Mouse (Mus musculus) lung, embryonic 15.5 days (tissue): Measurements from ENCODE around the gene Rsg1. TPM values are rescaled to one million over a fixed set of nuclear protein-coding genes. Genes with fewer than 3 reads are reported as not detected.

Experiments used
- ATAC-seq: fragments of 200-750 bp; cut with Nextera tagmentation; 2 replicates; pipeline ENCODE4 v1.8.0; 2017; ENCODE audit warnings: moderate number of reproducible peaks, borderline replicate concordance; ENCODE audit not compliant: low FRiP score, low TSS enrichment; ENCODE audit errors: extremely low read depth
- H3K27ac ChIP-seq: fragments of 300-500 bp; sonication (generic); 2 replicates; pipeline ENCODE4 v1.5.1; 2015; ENCODE audit warnings: moderate library complexity, mild to moderate bottlenecking, inconsistent platforms
- H3K27me3 ChIP-seq: fragments of 300-500 bp; sonication (generic); 2 replicates; pipeline ENCODE4 v1.6.1; 2015; ENCODE audit warnings: inconsistent platforms
- H3K36me3 ChIP-seq: fragments of 300-500 bp; sonication (generic); 2 replicates; pipeline ENCODE4 v1.6.1; 2015; ENCODE audit warnings: inconsistent platforms
- H3K4me1 ChIP-seq: fragments of 300-500 bp; sonication (generic); 2 replicates; pipeline ENCODE4 v1.6.1; 2015; ENCODE audit warnings: inconsistent platforms
- H3K4me2 ChIP-seq: fragments of 300-500 bp; sonication (generic); 2 replicates; pipeline ENCODE4 v1.6.1; 2015; ENCODE audit warnings: inconsistent platforms, mild to moderate bottlenecking, moderate library complexity
- H3K4me3 ChIP-seq: fragments of 300-500 bp; sonication (generic); 2 replicates; pipeline ENCODE4 v1.5.1; 2015; ENCODE audit warnings: mild to moderate bottlenecking, inconsistent platforms
- H3K9ac ChIP-seq: fragments of 300-500 bp; sonication (generic); 2 replicates; pipeline ENCODE4 v1.6.1; 2015; ENCODE audit warnings: inconsistent platforms
- H3K9me3 ChIP-seq: fragments of 300-500 bp; sonication (generic); 2 replicates; pipeline ENCODE4 v1.6.1; 2016; ENCODE audit warnings: inconsistent platforms
- WGBS: fragments of 180-500 bp; shearing (Covaris S2); methylation state at CpG from one replicate; pipeline ENCODE4 v1.1.7; 2015; 5-methylcytosine and 5-hydroxymethylcytosine counted together
- polyA plus RNA-seq: library from polyadenylated mRNA; unstranded; fragments of >200 nt; fragmentation: Nextera tagmentation; extraction: Ambion mirVana; gene quantifications from 2 replicates; pipeline ENCODE4 v1.2.1, GENCODE M21; 2015

Rsg1 gene
- polyA plus RNA-seq: 5.9 and 6.0 TPM in 2 replicates

GRCm38 (mm10) chr4:141213770-141214336 lies at the start of gene Rsg1:
Gene Rsg1, plus strand, starts transcription at chr4:141213956.
- WGBS: 0% methylated on average over 24 of the region's 24 CpGs
- peak; percentile 66 for ATAC-seq
- H3K27ac ChIP-seq: peak within 1 kb of the TSS; percentile 70

GRCm38 (mm10) chr4:141165744-141166292 lies 47.9 kb upstream of the Rsg1 start:
- H3K27me3 ChIP-seq: no peaks in the 10 kb centered on the region
- H3K4me3 ChIP-seq: no peak overlapping the region
- no peak overlapping the region for H3K27ac ChIP-seq
- ATAC-seq: no peak
- no peak overlapping the region for H3K9ac ChIP-seq
- WGBS: 64% methylated on average over 8 of the region's 8 CpGs
- H3K4me2 ChIP-seq: no peak overlapping the region
- H3K9me3 ChIP-seq: no peaks in the 10 kb centered on the region
- H3K4me1 ChIP-seq: no peaks in the 10 kb centered on the region
- peaks cover 25% of the 10 kb centered on the region for H3K36me3 ChIP-seq

More at GRCm38 (mm10) chr4:141213770-141214336, at the start of gene Rsg1:
- Histone ChIP-seq H3K4me3 (peak within 1 kb of the TSS; percentile 57), H3K4me2 (peak within 1 kb of the TSS; percentile 91), H3K9ac (peak within 1 kb of the TSS; percentile 55), H3K4me1 (peaks cover 13% of the 10 kb centered on the region), H3K36me3 (no peaks in the 10 kb centered on the region), H3K9me3 (no peaks in the 10 kb centered on the region), H3K27me3 (no peaks in the 10 kb centered on the region)

GRCm38 (mm10) chr4:141167156-141167555 lies 46.6 kb upstream of the Rsg1 start:
- Histone ChIP-seq H3K4me2 (no peak overlapping the region), H3K9ac (no peak overlapping the region), H3K27me3 (no peaks in the 10 kb centered on the region), H3K27ac (no peak overlapping the region), H3K4me3 (no peak overlapping the region), H3K9me3 (no peaks in the 10 kb centered on the region), H3K4me1 (no peaks in the 10 kb centered on the region), H3K36me3 (peaks cover 38% of the 10 kb centered on the region)
- no peak; the same call in 1 of the 2 replicates for ATAC-seq
- 97% methylated on average over 3 of the region's 3 CpGs for WGBS

GRCm38 (mm10) chr4:141172121-141172520 lies 41.6 kb upstream of the Rsg1 start:
- H3K9me3 ChIP-seq: no peaks in the 10 kb centered on the region
- ATAC-seq: no peak
- no peak overlapping the region for H3K4me2 ChIP-seq
- H3K4me1 ChIP-seq: 0 out of 2 replicates have a peak, but pooled peaks cover 5% of the 10 kb centered on the region
- H3K27ac ChIP-seq: no peak overlapping the region
- H3K9ac ChIP-seq: no peak overlapping the region
- no peak overlapping the region for H3K4me3 ChIP-seq
- H3K27me3 ChIP-seq: no peaks in the 10 kb centered on the region
- WGBS: 92% methylated on average over 8 of the region's 8 CpGs
- H3K36me3 ChIP-seq: peaks cover 54% of the 10 kb centered on the region

GRCm38 (mm10) chr4:141175783-141176182 lies 38.0 kb upstream of the Rsg1 start:
- Histone ChIP-seq H3K4me2 (no peak overlapping the region), H3K27me3 (no peaks in the 10 kb centered on the region), H3K4me3 (no peak overlapping the region), H3K9ac (no peak overlapping the region), H3K9me3 (no peaks in the 10 kb centered on the region), H3K36me3 (peaks cover 36% of the 10 kb centered on the region), H3K27ac (no peak overlapping the region), H3K4me1 (0 out of 2 replicates have a peak, but pooled peaks cover 5% of the 10 kb centered on the region)
- ATAC-seq: no peak
- 76% methylated on average over 5 of the region's 5 CpGs for WGBS

- no peak for ATAC-seq
- WGBS: 70% methylated on average over 10 of the region's 10 CpGs
Measured at GRCm38 (mm10) chr4:141176328-141176838, 37.4 kb upstream of the Rsg1 start.

GRCm38 (mm10) chr4:141178500-141178899 lies 35.3 kb upstream of the Rsg1 start:
- no peak overlapping the region for H3K4me2 ChIP-seq
- no peak for ATAC-seq
- H3K9me3 ChIP-seq: no peaks in the 10 kb centered on the region
- no peak overlapping the region for H3K9ac ChIP-seq
- H3K27me3 ChIP-seq: no peaks in the 10 kb centered on the region
- H3K4me1 ChIP-seq: 0 out of 2 replicates have a peak, but pooled peaks cover 5% of the 10 kb centered on the region
- no peak overlapping the region for H3K27ac ChIP-seq
- WGBS: 83% methylated on average over 4 of the region's 4 CpGs
- peaks cover 33% of the 10 kb centered on the region; the same call in 1 of the 2 replicates for H3K36me3 ChIP-seq
- no peak overlapping the region for H3K4me3 ChIP-seq

More at GRCm38 (mm10) chr4:141176328-141176838, 37.4 kb upstream of the Rsg1 start:
- Histone ChIP-seq H3K27ac (no peak overlapping the region), H3K4me1 (0 out of 2 replicates have a peak, but pooled peaks cover 5% of the 10 kb centered on the region), H3K9ac (no peak overlapping the region), H3K4me3 (no peak overlapping the region), H3K27me3 (no peaks in the 10 kb centered on the region), H3K9me3 (no peaks in the 10 kb centered on the region), H3K36me3 (peaks cover 36% of the 10 kb centered on the region), H3K4me2 (no peak overlapping the region)

- peaks cover 34% of the 10 kb centered on the region; the same call in 1 of the 2 replicates for H3K36me3 ChIP-seq
- no peaks in the 10 kb centered on the region for H3K9me3 ChIP-seq
- H3K4me2 ChIP-seq: no peak overlapping the region
- H3K9ac ChIP-seq: no peak overlapping the region
- H3K27ac ChIP-seq: no peak overlapping the region
- H3K27me3 ChIP-seq: no peaks in the 10 kb centered on the region
- ATAC-seq: no peak
- 0 out of 2 replicates have a peak, but pooled peaks cover 5% of the 10 kb centered on the region for H3K4me1 ChIP-seq
- 86% methylated on average over 8 of the region's 8 CpGs for WGBS
- H3K4me3 ChIP-seq: no peak overlapping the region
Measured at GRCm38 (mm10) chr4:141180831-141181230, 32.9 kb upstream of the Rsg1 start.

- Histone ChIP-seq H3K4me3 (no peak overlapping the region), H3K9me3 (no peaks in the 10 kb centered on the region), H3K4me2 (no peak overlapping the region), H3K9ac (no peak overlapping the region), H3K27ac (no peak overlapping the region), H3K4me1 (no peaks in the 10 kb centered on the region), H3K27me3 (no peaks in the 10 kb centered on the region), H3K36me3 (peaks cover 33% of the 10 kb centered on the region; the same call in 1 of the 2 replicates)
- WGBS: 92% methylated on average over 6 of the region's 6 CpGs
- ATAC-seq: no peak
Measured at GRCm38 (mm10) chr4:141181981-141182380, 31.8 kb upstream of the Rsg1 start.

- Histone ChIP-seq H3K9ac (no peak overlapping the region), H3K27me3 (no peaks in the 10 kb centered on the region), H3K27ac (no peak overlapping the region), H3K4me3 (no peak overlapping the region), H3K36me3 (peaks cover 30% of the 10 kb centered on the region; the same call in 1 of the 2 replicates), H3K9me3 (no peaks in the 10 kb centered on the region), H3K4me2 (no peak overlapping the region), H3K4me1 (no peaks in the 10 kb centered on the region)
- WGBS: 88% methylated on average over 2 of the region's 2 CpGs
- ATAC-seq: no peak
Measured at GRCm38 (mm10) chr4:141183932-141184331, 29.8 kb upstream of the Rsg1 start.

- H3K4me1 ChIP-seq: no peaks in the 10 kb centered on the region
- no peak overlapping the region for H3K4me2 ChIP-seq
- no peaks in the 10 kb centered on the region for H3K9me3 ChIP-seq
- 91% methylated on average over 4 of the region's 4 CpGs for WGBS
- H3K36me3 ChIP-seq: peaks cover 30% of the 10 kb centered on the region; the same call in 1 of the 2 replicates
- H3K27me3 ChIP-seq: no peaks in the 10 kb centered on the region
- no peak for ATAC-seq
- H3K4me3 ChIP-seq: no peak overlapping the region
- H3K9ac ChIP-seq: no peak overlapping the region
- no peak overlapping the region for H3K27ac ChIP-seq
Measured at GRCm38 (mm10) chr4:141184426-141184825, 29.3 kb upstream of the Rsg1 start.
